Mouse (Mus musculus) midbrain, embryonic 15.5 days (tissue): ENCODE data around the gene Rars2. TPM values are rescaled to one million over a fixed set of nuclear protein-coding genes. Genes with fewer than 3 reads are reported as not detected.

Experiments
- ATAC-seq: fragments of 200-750 bp; cut with Nextera tagmentation; replicated peaks from 2 replicates; pipeline ENCODE4 v1.8.0; 2017; ENCODE audit warnings: moderate TSS enrichment
- H3K27ac ChIP-seq: fragments of 300-500 bp; sonication (generic); 2 replicates; pipeline ENCODE4 v1.5.1; 2015; ENCODE audit warnings: mild to moderate bottlenecking, inconsistent platforms
- H3K27me3 ChIP-seq: fragments of 300-500 bp; sonication (generic); replicated peaks from 2 replicates; pipeline ENCODE4 v1.6.1; 2015; ENCODE audit warnings: inconsistent platforms
- H3K36me3 ChIP-seq: fragments of 300-500 bp; sonication (generic); replicated peaks from 2 replicates; pipeline ENCODE4 v1.6.1; 2015; ENCODE audit warnings: inconsistent platforms
- H3K4me1 ChIP-seq: fragments of 300-500 bp; sonication (generic); 2 replicates; pipeline ENCODE4 v1.6.1; 2015; ENCODE audit warnings: inconsistent platforms
- H3K4me2 ChIP-seq: fragments of 300-500 bp; sonication (generic); 2 replicates; pipeline ENCODE4 v1.6.1; 2015; ENCODE audit warnings: inconsistent platforms, mild to moderate bottlenecking, moderate library complexity
- H3K4me3 ChIP-seq: fragments of 300-500 bp; sonication (generic); 2 replicates; pipeline ENCODE4 v1.5.1; 2015; ENCODE audit warnings: mild to moderate bottlenecking, inconsistent platforms
- H3K9ac ChIP-seq: fragments of 300-500 bp; sonication (generic); 2 replicates; pipeline ENCODE4 v1.6.1; 2015; ENCODE audit warnings: mild to moderate bottlenecking, inconsistent platforms
- H3K9me3 ChIP-seq: fragments of 300-500 bp; sonication (generic); 2 replicates; pipeline ENCODE4 v1.6.1; 2016; ENCODE audit warnings: inconsistent platforms
- WGBS: fragments of 180-500 bp; shearing (Covaris S2); methylation state at CpG from one replicate; pipeline ENCODE4 v1.1.7; 2015; ENCODE audit warnings: mixed read lengths; 5-methylcytosine and 5-hydroxymethylcytosine counted together
- polyA plus RNA-seq: library from polyadenylated mRNA; unstranded; fragments of >200 nt; fragmentation: Nextera tagmentation; extraction: Ambion mirVana; gene quantifications from 2 replicates; pipeline ENCODE4 v1.2.1, GENCODE M21; 2015

The Rars2 gene
- polyA plus RNA-seq, 1 experiment from 2014 or later: 52.8 TPM

DNA sequence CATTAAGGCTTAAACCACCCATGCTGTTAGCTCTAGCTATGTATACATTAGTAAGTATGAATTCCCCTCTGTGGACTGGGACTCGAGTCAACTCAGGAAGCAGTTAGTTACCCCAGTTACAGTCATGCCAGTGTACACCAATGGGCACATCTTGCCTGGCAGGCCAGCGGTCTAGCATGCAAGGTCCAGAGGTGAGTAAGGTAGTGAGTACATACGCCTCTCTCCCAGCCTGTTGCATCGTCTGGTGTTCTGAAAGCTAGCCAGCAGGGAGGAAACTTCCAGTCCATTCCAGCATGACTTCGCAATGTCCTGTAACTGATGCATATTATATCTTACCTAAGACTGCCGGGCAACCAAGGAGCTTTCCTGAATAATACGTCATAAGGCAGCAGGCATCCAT lies 38.4 kb downstream of the Rars2 start:
- Histone ChIP-seq H3K4me2 (no peak overlapping the region), H3K4me3 (no peak overlapping the region), H3K9ac (no peak overlapping the region), H3K9me3 (no peaks in the 10 kb centered on the region), H3K4me1 (no peaks in the 10 kb centered on the region), H3K27me3 (no peaks in the 10 kb centered on the region), H3K27ac (no peak overlapping the region), H3K36me3 (peaks cover 28% of the 10 kb centered on the region; the same call in 1 of the 2 replicates)
- no peak for ATAC-seq
- 95% methylated on average over 7 of the region's 7 CpGs for WGBS

DNA sequence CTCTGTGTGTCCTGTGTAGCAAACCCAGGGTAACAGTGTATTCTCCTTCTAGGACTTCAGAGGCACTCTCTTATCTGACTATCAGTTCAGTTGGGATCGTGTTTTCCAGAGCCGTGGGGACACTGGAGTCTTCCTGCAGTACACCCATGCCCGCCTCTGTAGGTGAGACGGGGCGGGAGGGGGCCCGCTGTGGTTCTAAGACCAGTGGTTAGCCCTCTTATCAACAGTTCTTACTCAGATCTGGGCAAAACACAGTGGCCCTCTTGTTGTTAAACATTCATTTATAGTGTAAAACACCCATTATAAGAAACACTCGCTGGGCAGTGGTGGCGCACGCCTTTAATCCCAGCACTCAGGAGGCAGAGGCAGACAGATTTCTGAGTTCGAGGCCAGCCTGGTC lies 41.3 kb downstream of the Rars2 start:
- ATAC-seq: no peak
- peaks cover 41% of the 10 kb centered on the region for H3K36me3 ChIP-seq
- 93% methylated on average over 10 of the region's 10 CpGs for WGBS

DNA sequence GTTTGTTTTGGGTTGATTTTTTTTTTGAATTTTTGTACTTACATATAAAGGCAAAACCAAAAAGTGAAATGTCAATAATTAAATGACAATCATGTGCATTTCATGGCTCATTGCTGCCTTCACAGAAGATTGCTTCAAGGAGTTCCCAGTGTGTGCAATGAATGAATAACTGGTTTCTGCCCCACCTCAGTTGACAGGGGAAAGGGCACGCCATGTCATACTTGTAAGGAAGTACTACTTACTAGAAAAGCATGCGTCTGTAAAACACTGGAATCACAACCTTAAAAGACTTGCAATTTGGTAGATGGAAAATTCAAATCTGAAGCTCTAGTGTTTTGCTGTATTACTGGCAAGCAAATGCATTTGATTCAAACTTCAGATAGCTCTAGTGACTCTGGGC lies 44.3 kb downstream of the Rars2 start:
- no peak for ATAC-seq
- no peaks in the 10 kb centered on the region for H3K27me3 ChIP-seq
- H3K4me2 ChIP-seq: no peak overlapping the region
- H3K36me3 ChIP-seq: peaks cover 49% of the 10 kb centered on the region
- H3K27ac ChIP-seq: no peak overlapping the region
- WGBS: 95% methylated on average over 2 of the region's 2 CpGs
- no peaks in the 10 kb centered on the region for H3K9me3 ChIP-seq
- H3K4me3 ChIP-seq: no peak overlapping the region
- H3K4me1 ChIP-seq: no peaks in the 10 kb centered on the region
- H3K9ac ChIP-seq: no peak overlapping the region

More for the DNA sequence above, 41.3 kb downstream of the Rars2 start:
- H3K9ac ChIP-seq: no peak overlapping the region
- H3K4me3 ChIP-seq: no peak overlapping the region
- no peaks in the 10 kb centered on the region for H3K4me1 ChIP-seq
- no peaks in the 10 kb centered on the region for H3K27me3 ChIP-seq
- H3K27ac ChIP-seq: no peak overlapping the region
- no peak overlapping the region for H3K4me2 ChIP-seq
- no peaks in the 10 kb centered on the region for H3K9me3 ChIP-seq

DNA sequence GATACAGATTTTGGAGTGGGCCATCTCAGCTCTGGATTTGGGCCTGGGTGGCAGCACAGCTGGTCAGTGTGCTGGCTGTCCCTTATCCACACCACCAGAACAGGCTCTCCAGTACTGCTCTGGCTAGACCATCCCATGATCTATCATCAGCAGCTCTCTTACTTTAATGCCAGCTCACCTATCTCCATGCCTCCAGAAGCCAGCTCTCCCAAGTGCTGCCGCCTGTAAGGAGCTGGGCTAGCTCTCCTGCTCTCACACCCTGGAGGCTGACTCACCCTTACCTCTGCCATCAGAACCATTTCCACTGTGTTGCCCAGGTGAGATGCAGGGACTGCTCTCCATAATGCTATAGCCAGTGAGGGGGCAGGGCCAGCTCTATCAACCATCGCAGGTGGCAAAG lies 46.8 kb downstream of the Rars2 start:
- no peaks in the 10 kb centered on the region for H3K4me1 ChIP-seq
- H3K27me3 ChIP-seq: no peaks in the 10 kb centered on the region
- no peaks in the 10 kb centered on the region for H3K9me3 ChIP-seq
- no peak overlapping the region for H3K4me3 ChIP-seq
- no peak for ATAC-seq
- no peak overlapping the region for H3K27ac ChIP-seq
- H3K36me3 ChIP-seq: peaks cover 48% of the 10 kb centered on the region
- no peak overlapping the region for H3K9ac ChIP-seq
- 86% methylated on average over 2 of the region's 2 CpGs for whole genome bisulfite sequencing
- no peak overlapping the region for H3K4me2 ChIP-seq

DNA sequence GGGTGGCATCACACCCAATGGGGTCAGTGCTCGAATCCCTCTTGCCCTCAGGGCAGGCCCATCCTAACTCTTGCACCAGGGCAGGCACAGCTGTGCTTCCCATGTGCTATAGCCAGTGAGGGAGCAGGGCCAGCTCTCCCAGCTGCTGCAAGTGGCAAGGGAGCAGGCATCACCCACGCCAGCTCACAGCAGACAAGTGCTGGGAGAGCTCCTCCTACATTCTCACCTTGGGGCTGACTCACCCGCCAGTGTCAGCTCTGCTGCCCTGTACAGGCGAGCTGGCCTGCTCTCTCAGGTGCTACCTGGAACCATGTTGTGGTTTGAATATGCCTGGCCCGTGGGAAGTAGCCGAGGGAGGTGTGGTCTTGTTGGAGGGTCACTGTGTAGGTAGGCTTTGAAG lies 47.2 kb downstream of the Rars2 start:
- H3K27ac ChIP-seq: no peak overlapping the region
- no peak overlapping the region for H3K9ac ChIP-seq
- H3K9me3 ChIP-seq: no peaks in the 10 kb centered on the region
- ATAC-seq: no peak
- peaks cover 50% of the 10 kb centered on the region for H3K36me3 ChIP-seq
- H3K27me3 ChIP-seq: no peaks in the 10 kb centered on the region
- WGBS: 93% methylated on average over 6 of the region's 6 CpGs
- H3K4me2 ChIP-seq: no peak overlapping the region
- H3K4me1 ChIP-seq: no peaks in the 10 kb centered on the region
- H3K4me3 ChIP-seq: no peak overlapping the region

DNA sequence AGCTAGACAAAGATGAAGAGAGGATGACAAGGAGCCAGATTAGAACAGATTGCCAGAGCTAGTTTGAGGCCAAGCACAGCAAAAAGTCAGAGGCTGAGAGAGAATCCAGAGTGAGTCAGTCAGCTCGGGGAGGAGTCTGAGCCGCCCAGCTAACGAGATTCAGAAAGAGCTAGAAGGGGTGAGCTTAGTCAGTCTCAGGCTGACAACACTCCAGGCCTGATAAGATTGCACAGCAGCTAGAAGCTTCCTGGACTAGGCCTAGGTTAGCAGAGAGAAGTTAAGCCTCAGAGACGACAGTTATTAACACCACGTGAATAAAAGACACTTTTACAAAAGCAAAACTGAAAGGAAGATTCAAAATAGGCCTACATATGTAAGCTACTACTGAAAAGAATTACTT lies 53.2 kb downstream of the Rars2 start:
- Histone ChIP-seq H3K9ac (no peak overlapping the region), H3K4me3 (no peak overlapping the region), H3K4me2 (no peak overlapping the region), H3K27me3 (no peaks in the 10 kb centered on the region), H3K27ac (no peak overlapping the region), H3K36me3 (peaks cover 42% of the 10 kb centered on the region), H3K9me3 (no peaks in the 10 kb centered on the region), H3K4me1 (no peaks in the 10 kb centered on the region)
- 94% methylated on average over 5 of the region's 5 CpGs for WGBS
- ATAC-seq: no peak

DNA sequence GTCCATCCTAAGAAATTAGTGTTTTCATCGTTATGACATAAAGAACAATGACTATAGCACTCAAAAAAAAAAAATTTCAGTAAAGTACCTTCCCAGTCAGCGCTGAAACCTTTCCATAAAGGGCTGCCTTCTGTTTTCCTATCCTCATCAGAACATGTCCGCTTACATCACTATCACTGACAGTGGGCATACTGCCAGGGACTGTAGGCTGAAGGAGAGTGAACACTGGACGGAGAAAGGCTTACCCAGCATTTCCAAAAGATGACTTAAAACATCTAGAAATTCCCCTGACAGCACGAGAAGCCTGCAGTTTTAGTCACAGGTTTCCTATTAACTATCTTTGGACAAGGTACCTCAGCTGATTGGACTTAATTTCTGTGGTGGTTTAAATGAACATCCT lies 59.0 kb downstream of the Rars2 start:
- Histone ChIP-seq H3K27ac (no peak overlapping the region), H3K4me3 (no peak overlapping the region), H3K4me1 (no peaks in the 10 kb centered on the region), H3K27me3 (no peaks in the 10 kb centered on the region), H3K9me3 (no peaks in the 10 kb centered on the region), H3K9ac (no peak overlapping the region), H3K4me2 (no peak overlapping the region), H3K36me3 (peaks cover 18% of the 10 kb centered on the region)
- 93% methylated on average over 5 of the region's 5 CpGs for WGBS
- ATAC-seq: no peak

DNA sequence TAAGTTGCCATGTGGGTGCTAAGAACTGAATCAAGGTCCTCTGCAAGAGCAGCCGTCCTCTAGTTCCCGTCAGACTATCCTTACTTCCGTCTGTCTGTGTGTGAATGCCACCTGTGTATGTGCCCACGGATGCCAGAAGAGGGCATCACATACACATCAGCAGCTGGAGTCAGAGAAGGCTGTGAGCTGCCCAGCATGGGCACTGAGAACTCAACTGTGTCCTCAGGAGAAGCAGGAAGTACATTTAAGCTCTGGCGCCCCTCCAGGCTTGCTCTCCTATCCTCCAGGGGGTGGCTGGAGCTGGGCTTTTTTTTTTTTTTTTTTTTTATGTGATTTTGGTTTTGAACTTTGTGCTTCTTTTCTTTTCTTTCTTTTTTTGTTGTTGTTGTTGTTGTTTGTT lies 65.8 kb downstream of the Rars2 start:
- Histone ChIP-seq H3K4me3 (no peak overlapping the region), H3K4me2 (no peak overlapping the region), H3K9ac (no peak overlapping the region), H3K9me3 (no peaks in the 10 kb centered on the region), H3K27ac (no peak overlapping the region), H3K36me3 (peaks cover 9% of the 10 kb centered on the region; the same call in 1 of the 2 replicates), H3K27me3 (no peaks in the 10 kb centered on the region), H3K4me1 (peaks cover 7% of the 10 kb centered on the region; the same call in 1 of the 2 replicates)
- ATAC-seq: no peak
- WGBS: 81% methylated on average over 5 of the region's 5 CpGs

DNA sequence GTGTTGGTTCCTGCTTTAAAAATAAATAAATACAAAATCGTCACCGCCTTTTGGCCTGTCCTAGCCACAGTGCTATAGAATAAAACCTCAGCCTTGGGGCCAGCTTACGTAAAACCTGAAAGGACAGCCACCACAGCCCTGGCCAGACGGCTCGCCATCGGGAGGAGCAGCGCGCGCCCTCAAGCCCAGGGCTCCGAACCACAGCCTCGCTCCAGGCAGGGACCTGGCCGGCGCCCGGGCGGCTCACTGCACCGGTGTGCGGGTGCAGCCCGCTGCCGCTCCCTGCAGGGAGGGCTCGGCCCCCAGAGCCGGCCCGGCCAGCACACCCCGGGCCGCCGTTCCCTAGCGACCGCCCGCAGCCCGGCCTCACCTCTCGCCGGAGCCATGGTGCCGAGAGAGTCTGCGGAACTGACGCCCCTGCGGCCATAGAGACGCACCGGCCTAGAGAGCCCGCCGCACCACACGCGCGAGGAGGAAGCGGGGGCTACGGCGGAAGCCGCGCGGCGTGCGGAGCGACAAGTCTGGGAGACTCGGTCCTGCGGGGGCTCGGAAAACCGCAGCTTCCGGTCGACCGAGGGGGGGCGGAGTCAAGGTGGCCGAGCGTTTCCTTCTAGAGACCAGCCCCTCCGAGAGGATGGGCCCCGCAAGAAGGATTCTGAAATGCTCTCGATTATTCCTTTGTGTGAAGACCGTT lies 72.3 kb downstream of the Rars2 start, which contains the start of gene Slc35a1:
Gene Slc35a1, minus strand, starts transcription at position 565 of the 694 bp plus-strand sequence.
- Histone ChIP-seq H3K4me1 (peaks cover 18% of the 10 kb centered on the region), H3K4me2 (peak within 1 kb of the TSS; percentile 47), H3K27me3 (no peaks in the 10 kb centered on the region), H3K4me3 (peak within 1 kb of the TSS; percentile 99), H3K36me3 (0 out of 2 replicates have a peak, but pooled peaks cover 3% of the 10 kb centered on the region), H3K9me3 (no peaks in the 10 kb centered on the region), H3K27ac (peak within 1 kb of the TSS; percentile 99), H3K9ac (peak within 1 kb of the TSS; percentile 100)
- peak; percentile 99 for ATAC-seq
- under 1% methylated on average over 65 of the region's 65 CpGs for WGBS

DNA sequence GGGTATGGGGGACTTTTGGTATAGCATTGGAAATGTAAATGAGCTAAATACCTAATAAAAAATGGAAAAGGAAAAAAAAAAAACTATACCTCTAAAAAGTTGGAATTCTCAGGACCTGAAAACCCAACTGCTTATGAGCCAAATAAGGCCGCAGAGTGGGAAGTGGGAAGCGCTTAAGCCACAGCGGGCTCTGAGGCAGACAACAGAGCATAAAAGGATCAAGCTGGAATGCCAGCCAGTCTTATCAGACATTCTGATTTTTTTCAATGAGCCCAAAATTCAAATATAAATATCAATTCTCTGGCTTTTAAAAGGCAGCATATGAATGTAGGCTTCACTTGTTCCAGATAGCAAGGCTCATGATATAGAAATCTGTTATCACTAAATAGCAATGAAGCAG lies 73.3 kb downstream of the Rars2 start:
- H3K4me1 ChIP-seq: peaks cover 18% of the 10 kb centered on the region
- H3K4me2 ChIP-seq: peak overlapping the region; percentile 47
- ATAC-seq: no peak
- H3K9me3 ChIP-seq: no peaks in the 10 kb centered on the region
- 60% methylated on average over 3 of the region's 3 CpGs for WGBS
- no peak overlapping the region for H3K4me3 ChIP-seq
- H3K27me3 ChIP-seq: no peaks in the 10 kb centered on the region
- H3K27ac ChIP-seq: peak overlapping the region; percentile 69
- H3K36me3 ChIP-seq: no peaks in the 10 kb centered on the region
- no peak overlapping the region; the same call in 1 of the 2 replicates for H3K9ac ChIP-seq

DNA sequence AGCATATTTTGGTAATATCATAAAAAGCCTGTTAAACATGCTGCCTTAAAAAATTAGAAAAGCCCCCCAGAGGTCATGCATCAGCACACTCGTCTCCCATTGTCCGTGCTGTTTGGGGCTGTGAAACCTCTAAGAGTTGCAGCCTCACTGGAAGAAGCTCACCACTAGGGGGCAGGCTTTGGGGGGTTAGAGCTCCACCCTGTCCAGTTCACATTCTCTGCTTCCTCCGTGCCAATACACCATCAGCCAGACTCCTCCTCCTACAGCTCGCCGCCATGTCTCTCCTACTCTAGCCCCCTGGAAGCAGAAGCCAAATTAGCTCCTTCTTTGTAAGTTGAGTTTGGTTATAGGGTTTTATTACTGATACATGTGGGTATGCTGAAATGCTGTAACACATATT lies 86.8 kb downstream of the Rars2 start:
- no peaks in the 10 kb centered on the region for H3K9me3 ChIP-seq
- no peak overlapping the region for H3K9ac ChIP-seq
- no peak for ATAC-seq
- no peaks in the 10 kb centered on the region for H3K4me1 ChIP-seq
- WGBS: 49% methylated on average over 5 of the region's 5 CpGs
- no peak overlapping the region for H3K27ac ChIP-seq
- H3K27me3 ChIP-seq: no peaks in the 10 kb centered on the region
- H3K4me2 ChIP-seq: no peak overlapping the region
- H3K36me3 ChIP-seq: no peaks in the 10 kb centered on the region
- no peak overlapping the region for H3K4me3 ChIP-seq

DNA sequence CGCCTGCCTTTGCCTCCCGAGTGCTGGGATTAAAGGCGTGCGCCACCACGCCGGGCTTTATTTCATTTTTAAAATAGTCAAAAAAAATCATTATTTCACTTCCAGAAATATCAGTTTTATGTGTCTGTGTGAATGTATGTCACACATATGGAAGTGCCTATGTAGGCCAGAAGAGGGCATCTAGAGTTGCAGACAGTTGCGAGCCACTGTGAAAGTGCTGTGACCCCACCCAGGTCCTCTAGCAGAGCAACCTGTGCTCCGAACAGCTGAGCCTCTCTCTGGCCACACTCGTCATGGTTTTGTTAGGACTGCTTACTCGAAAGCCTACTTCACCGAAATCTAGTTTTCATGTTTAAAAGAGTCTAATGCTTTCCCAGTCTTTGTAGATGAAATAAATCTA lies 87.5 kb downstream of the Rars2 start:
- Histone ChIP-seq H3K4me3 (no peak overlapping the region), H3K27ac (no peak overlapping the region), H3K36me3 (no peaks in the 10 kb centered on the region), H3K4me2 (no peak overlapping the region), H3K27me3 (no peaks in the 10 kb centered on the region), H3K9me3 (no peaks in the 10 kb centered on the region), H3K4me1 (no peaks in the 10 kb centered on the region), H3K9ac (no peak overlapping the region)
- ATAC-seq: no peak
- WGBS: 98% methylated on average over 11 of the region's 11 CpGs

DNA sequence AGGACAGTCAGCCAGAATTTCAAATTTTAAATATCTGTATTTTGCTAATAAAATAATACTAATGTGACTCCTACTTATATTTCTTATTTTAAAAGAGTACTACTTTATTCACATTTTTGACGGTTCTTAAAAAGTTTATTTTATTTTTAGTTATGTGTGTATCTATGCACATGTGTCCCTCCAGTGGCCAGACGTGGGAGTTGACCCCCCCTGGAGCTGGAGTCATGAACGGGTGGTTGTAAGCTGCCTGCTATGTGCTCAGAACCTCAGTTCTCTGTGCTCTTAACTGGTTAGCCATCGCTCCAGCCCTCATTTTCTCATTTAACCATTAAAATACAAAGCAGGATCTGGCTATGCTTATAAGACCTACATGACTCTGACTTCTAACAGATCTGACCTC lies 88.3 kb downstream of the Rars2 start:
- no peak overlapping the region for H3K27ac ChIP-seq
- ATAC-seq: no peak
- H3K27me3 ChIP-seq: no peaks in the 10 kb centered on the region
- H3K36me3 ChIP-seq: no peaks in the 10 kb centered on the region
- WGBS: 74% methylated on average over 4 of the region's 4 CpGs
- no peaks in the 10 kb centered on the region for H3K9me3 ChIP-seq
- no peak overlapping the region for H3K9ac ChIP-seq
- no peaks in the 10 kb centered on the region for H3K4me1 ChIP-seq
- no peak overlapping the region for H3K4me3 ChIP-seq
- H3K4me2 ChIP-seq: no peak overlapping the region
